Mouse (Mus musculus): ENCODE results near the gene Coa5. TPM values are rescaled to one million over a fixed set of nuclear protein-coding genes. Genes with fewer than 3 reads are reported as not detected.
A peak's percentile ranks its signal among the peaks of the same experiment; 100 is the strongest.

Coa5 gene
- polyA plus RNA-seq, 1 experiment from 2014 or later: 61.7 TPM

- no peaks in the 10 kb centered on the region for H3K27me3 ChIP-seq (ENCODE audit: low read depth, poor library complexity, severe bottlenecking)
- no peaks in the 10 kb centered on the region for H3K9me3 ChIP-seq (replicated peaks)
- DNase-seq (ENCODE audit: low spot score): no peak
- H3K4me1 ChIP-seq: no peaks in the 10 kb centered on the region
- H3K27ac ChIP-seq (replicated peaks): no peak overlapping the region
- no peak overlapping the region for H3K4me3 ChIP-seq
- 94% methylated on average over 1 of the region's 1 CpGs for WGBS
- H3K36me3 ChIP-seq: peaks cover 39% of the 10 kb centered on the region
These were observed 14.5 kb downstream of the Coa5 start for GRCm38 (mm10) chr1:37415394-37415793.

GRCm38 (mm10) chr1:37409647-37410046, 20.3 kb downstream of the Coa5 start:
- H3K27ac ChIP-seq (replicated peaks): no peak overlapping the region
- H3K9me3 ChIP-seq (replicated peaks): no peaks in the 10 kb centered on the region
- H3K27me3 ChIP-seq (ENCODE audit: low read depth, poor library complexity, severe bottlenecking): no peaks in the 10 kb centered on the region
- no peak for DNase-seq (ENCODE audit: low spot score)
- no peaks in the 10 kb centered on the region for H3K36me3 ChIP-seq
- H3K4me1 ChIP-seq: no peaks in the 10 kb centered on the region
- H3K4me3 ChIP-seq: no peak overlapping the region

DNA sequence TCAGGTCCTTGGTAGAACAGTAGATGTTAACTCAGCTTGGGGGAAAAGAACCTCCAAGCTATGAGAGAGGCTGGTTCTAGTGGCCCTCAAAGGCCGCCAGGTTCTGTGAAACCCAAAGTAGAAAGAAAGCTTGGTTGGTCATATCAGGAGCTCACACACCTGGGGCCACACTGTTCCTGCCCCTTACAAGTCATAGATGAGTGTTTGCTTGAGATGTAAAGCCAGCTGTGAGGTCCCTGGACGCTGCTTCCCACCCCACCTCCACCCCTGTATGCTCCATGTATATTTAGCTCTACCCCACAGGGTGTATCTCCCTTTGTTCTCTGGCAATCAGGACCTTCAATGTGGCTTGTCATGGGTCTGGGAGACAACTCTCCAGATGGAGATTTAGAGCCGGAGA, 21.2 kb downstream of the Coa5 start:
- Histone ChIP-seq H3K9me3 (replicated peaks) (no peaks in the 10 kb centered on the region), H3K27ac (replicated peaks) (no peak overlapping the region), H3K27me3 (ENCODE audit: low read depth, poor library complexity, severe bottlenecking) (no peaks in the 10 kb centered on the region), H3K36me3 (no peaks in the 10 kb centered on the region), H3K4me1 (no peaks in the 10 kb centered on the region), H3K4me3 (no peak overlapping the region)
- no peak for DNase-seq (ENCODE audit: low spot score)
- WGBS: 82% methylated on average over 3 of the region's 3 CpGs

GRCm38 (mm10) chr1:37408059-37408458, 21.8 kb downstream of the Coa5 start:
- no peak overlapping the region for H3K27ac ChIP-seq (replicated peaks)
- no peaks in the 10 kb centered on the region for H3K4me1 ChIP-seq
- no peaks in the 10 kb centered on the region for H3K9me3 ChIP-seq (replicated peaks)
- no peaks in the 10 kb centered on the region for H3K36me3 ChIP-seq
- DNase-seq (ENCODE audit: low spot score): no peak
- H3K27me3 ChIP-seq (ENCODE audit: low read depth, poor library complexity, severe bottlenecking): no peaks in the 10 kb centered on the region
- WGBS: 91% methylated on average over 8 of the region's 8 CpGs
- H3K4me3 ChIP-seq: no peak overlapping the region

DNA sequence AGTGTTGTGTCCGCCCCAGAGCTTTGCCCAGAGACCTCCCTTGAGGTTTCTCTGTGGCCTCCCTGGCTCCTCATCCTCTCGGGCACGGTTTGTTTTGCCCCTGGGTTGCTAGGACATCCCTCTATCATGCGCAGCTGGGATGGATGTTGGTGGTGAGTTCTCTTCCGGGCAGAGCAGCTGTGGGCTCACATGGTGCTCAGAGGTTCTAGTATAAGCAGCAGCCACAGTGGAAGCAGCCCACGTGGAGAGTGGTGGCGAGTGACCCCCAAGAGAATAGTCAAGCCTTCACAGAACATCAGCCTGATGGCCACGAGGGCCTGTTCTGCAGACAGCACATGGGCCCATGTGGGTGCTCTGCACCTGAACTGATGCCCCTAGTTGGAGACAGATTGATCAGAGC, 22.7 kb downstream of the Coa5 start:
- Histone ChIP-seq H3K4me3 (no peak overlapping the region), H3K36me3 (no peaks in the 10 kb centered on the region), H3K27ac (replicated peaks) (no peak overlapping the region), H3K4me1 (no peaks in the 10 kb centered on the region), H3K9me3 (replicated peaks) (no peaks in the 10 kb centered on the region), H3K27me3 (ENCODE audit: low read depth, poor library complexity, severe bottlenecking) (no peaks in the 10 kb centered on the region)
- WGBS: 79% methylated on average over 8 of the region's 8 CpGs
- no peak for DNase-seq (ENCODE audit: low spot score)

- Histone ChIP-seq H3K4me1 (no peaks in the 10 kb centered on the region), H3K27me3 (ENCODE audit: low read depth, poor library complexity, severe bottlenecking) (no peaks in the 10 kb centered on the region), H3K36me3 (no peaks in the 10 kb centered on the region), H3K27ac (replicated peaks) (no peak overlapping the region), H3K4me3 (no peak overlapping the region), H3K9me3 (replicated peaks) (no peaks in the 10 kb centered on the region)
- WGBS: 80% methylated on average over 2 of the region's 2 CpGs
- no peak for DNase-seq (ENCODE audit: low spot score)
These were observed 24.8 kb downstream of the Coa5 start for GRCm38 (mm10) chr1:37405137-37405536.

DNA sequence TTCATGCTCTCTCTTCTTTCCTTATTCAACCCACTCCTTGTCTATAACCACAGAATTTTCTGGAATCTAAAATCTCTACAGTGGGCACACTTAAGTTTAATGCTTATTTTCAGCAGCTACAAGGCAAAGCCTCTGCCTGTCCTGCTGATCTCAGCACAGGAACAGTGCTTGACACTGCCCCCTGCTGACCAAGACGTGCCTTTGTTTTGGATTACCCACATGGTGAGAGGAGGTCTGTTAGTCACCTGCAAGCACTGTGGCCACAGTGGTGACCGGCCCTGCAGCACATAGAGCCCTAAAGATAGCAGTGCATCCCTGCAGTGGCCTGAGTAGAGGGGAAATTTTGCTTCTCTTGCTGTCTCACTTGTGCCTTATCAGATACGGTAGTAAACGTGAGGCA, 28.2 kb downstream of the Coa5 start:
- peak; percentile 34 for DNase-seq (ENCODE audit: low spot score)
- Histone ChIP-seq H3K36me3 (0 out of 2 replicates have a peak, but pooled peaks cover 2% of the 10 kb centered on the region), H3K9me3 (replicated peaks) (no peaks in the 10 kb centered on the region), H3K27me3 (ENCODE audit: low read depth, poor library complexity, severe bottlenecking) (no peaks in the 10 kb centered on the region), H3K27ac (replicated peaks) (no peak overlapping the region), H3K4me1 (peaks cover 17% of the 10 kb centered on the region), H3K4me3 (no peak overlapping the region)
- 58% methylated on average over 4 of the region's 4 CpGs for WGBS

- no peaks in the 10 kb centered on the region for H3K9me3 ChIP-seq (replicated peaks)
- no peak for DNase-seq (ENCODE audit: low spot score)
- H3K36me3 ChIP-seq: 0 out of 2 replicates have a peak, but pooled peaks cover 7% of the 10 kb centered on the region
- H3K4me3 ChIP-seq: no peak overlapping the region
- peaks cover 19% of the 10 kb centered on the region for H3K4me1 ChIP-seq
- H3K27ac ChIP-seq (replicated peaks): peak overlapping the region; percentile 42; the same call in 1 of the 2 replicates
- H3K27me3 ChIP-seq (ENCODE audit: low read depth, poor library complexity, severe bottlenecking): no peaks in the 10 kb centered on the region
- 83% methylated on average over 8 of the region's 8 CpGs for WGBS
These were observed 30.2 kb downstream of the Coa5 start for GRCm38 (mm10) chr1:37399734-37400133.

DNA sequence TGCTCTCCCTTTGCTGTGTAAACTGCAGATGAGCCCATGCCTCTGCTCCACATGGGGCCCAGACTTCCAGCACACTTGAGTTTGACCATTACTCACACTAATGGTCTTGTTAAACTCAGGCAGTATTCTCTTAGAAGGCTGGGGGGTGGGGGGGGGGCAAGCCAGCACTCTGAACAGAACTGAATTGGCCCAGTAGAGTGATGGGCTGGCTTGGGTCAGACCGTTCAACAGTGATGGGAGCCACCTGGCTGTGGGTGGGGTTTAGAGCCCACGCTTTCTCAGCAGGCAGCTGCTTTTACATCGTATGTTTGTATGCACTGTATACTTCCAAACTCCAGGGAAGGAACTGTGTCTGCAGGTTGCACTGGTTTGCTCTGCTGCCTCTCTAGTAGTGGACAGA, 30.9 kb downstream of the Coa5 start:
- Histone ChIP-seq H3K4me1 (peaks cover 19% of the 10 kb centered on the region), H3K36me3 (0 out of 2 replicates have a peak, but pooled peaks cover 7% of the 10 kb centered on the region), H3K4me3 (no peak overlapping the region), H3K9me3 (replicated peaks) (no peaks in the 10 kb centered on the region), H3K27me3 (ENCODE audit: low read depth, poor library complexity, severe bottlenecking) (no peaks in the 10 kb centered on the region), H3K27ac (replicated peaks) (peak overlapping the region; percentile 69)
- 82% methylated on average over 3 of the region's 3 CpGs for WGBS
- DNase-seq (ENCODE audit: low spot score): no peak

DNA sequence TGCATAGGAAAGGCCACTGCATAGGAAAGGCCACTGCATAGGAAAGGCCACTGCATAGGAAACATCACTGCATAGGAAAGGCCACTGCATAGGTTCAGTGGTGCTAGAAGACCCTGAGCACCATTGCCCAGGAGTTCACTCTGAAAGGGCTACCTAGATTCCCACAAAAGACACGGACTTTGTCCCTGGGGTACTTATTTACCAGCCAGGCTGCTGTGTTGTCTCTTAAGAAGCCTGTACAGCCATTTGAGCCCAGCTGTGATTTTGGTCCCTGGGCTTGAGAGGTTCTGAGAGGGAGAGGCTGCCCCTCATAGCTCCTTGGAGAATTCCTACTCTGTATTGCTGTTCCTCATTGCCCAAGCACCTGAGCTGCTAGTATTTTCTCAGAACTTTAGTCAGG, 33.4 kb downstream of the Coa5 start:
- no peaks in the 10 kb centered on the region for H3K27me3 ChIP-seq (ENCODE audit: low read depth, poor library complexity, severe bottlenecking)
- 0 out of 2 replicates have a peak overlapping the region, but pooled peaks have one; percentile 63 for H3K27ac ChIP-seq (replicated peaks)
- DNase-seq (ENCODE audit: low spot score): no peak
- H3K36me3 ChIP-seq: 0 out of 2 replicates have a peak, but pooled peaks cover 13% of the 10 kb centered on the region
- 75% methylated on average over 1 of the region's 1 CpGs for WGBS
- no peak overlapping the region for H3K4me3 ChIP-seq
- peaks cover 19% of the 10 kb centered on the region for H3K4me1 ChIP-seq
- H3K9me3 ChIP-seq (replicated peaks): no peaks in the 10 kb centered on the region

- DNase-seq (ENCODE audit: low spot score): no peak
- H3K4me1 ChIP-seq: peaks cover 7% of the 10 kb centered on the region
- 89% methylated on average over 5 of the region's 5 CpGs for WGBS
- no peaks in the 10 kb centered on the region for H3K9me3 ChIP-seq (replicated peaks)
- no peak overlapping the region for H3K27ac ChIP-seq (replicated peaks)
- H3K36me3 ChIP-seq: 0 out of 2 replicates have a peak, but pooled peaks cover 10% of the 10 kb centered on the region
- H3K4me3 ChIP-seq: no peak overlapping the region
- no peaks in the 10 kb centered on the region for H3K27me3 ChIP-seq (ENCODE audit: low read depth, poor library complexity, severe bottlenecking)
These were observed 36.7 kb downstream of the Coa5 start for GRCm38 (mm10) chr1:37393174-37393573.

- no peak overlapping the region for H3K27ac ChIP-seq (replicated peaks)
- no peaks in the 10 kb centered on the region for H3K36me3 ChIP-seq
- no peaks in the 10 kb centered on the region for H3K9me3 ChIP-seq (replicated peaks)
- WGBS: 82% methylated on average over 7 of the region's 7 CpGs
- H3K4me1 ChIP-seq: no peaks in the 10 kb centered on the region
- no peak for DNase-seq (ENCODE audit: low spot score)
- H3K27me3 ChIP-seq (ENCODE audit: low read depth, poor library complexity, severe bottlenecking): no peaks in the 10 kb centered on the region
- H3K4me3 ChIP-seq: no peak overlapping the region
These were observed 43.4 kb downstream of the Coa5 start for GRCm38 (mm10) chr1:37386448-37386971.

DNA sequence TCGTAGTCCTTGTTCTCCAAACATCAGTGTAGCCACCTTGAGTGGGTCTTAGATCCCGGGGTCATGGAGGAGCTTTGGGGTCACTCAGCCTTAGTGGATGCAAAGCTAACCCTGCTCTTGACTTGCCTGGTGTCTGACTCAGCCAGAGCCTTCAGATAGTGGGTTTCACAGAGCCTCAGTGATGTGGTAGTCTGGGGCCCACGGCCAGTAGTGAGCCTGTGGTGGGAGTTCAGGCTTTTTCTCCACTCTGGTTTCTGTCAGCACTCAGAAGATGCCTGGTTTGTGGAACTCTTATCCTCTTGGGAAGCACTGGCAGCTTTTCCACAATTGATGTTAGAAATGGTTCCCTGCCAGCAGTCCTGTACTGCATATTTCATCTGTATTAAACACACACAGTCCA, 45.6 kb downstream of the Coa5 start:
- H3K36me3 ChIP-seq: peaks cover 10% of the 10 kb centered on the region

DNA sequence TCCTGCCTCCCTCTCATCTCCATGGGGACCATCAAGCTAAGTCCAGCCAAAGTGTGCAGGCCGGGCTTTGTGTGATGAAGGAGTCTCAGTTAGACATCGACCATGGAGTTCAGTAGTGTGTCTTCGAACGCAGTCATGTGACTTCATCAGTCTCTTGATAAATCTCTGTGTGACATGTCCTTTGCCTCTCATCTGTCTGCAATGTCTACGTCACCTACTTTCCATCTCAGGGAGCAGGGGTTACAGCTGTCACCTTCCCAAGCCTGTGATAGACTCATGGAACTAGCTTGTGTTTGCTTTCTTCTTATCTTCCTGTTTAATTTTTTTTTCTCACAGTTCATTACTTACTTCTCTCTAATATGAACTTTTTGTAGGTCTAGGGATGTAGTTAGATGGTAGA, 49.0 kb downstream of the Coa5 start:
- WGBS: 91% methylated on average over 5 of the region's 5 CpGs
- Histone ChIP-seq H3K4me1 (no peaks in the 10 kb centered on the region), H3K9me3 (replicated peaks) (no peaks in the 10 kb centered on the region)

More for the DNA sequence above, 45.6 kb downstream of the Coa5 start:
- H3K4me1 ChIP-seq: no peaks in the 10 kb centered on the region
- no peaks in the 10 kb centered on the region for H3K27me3 ChIP-seq (ENCODE audit: low read depth, poor library complexity, severe bottlenecking)
- no peaks in the 10 kb centered on the region for H3K9me3 ChIP-seq (replicated peaks)
- WGBS: 85% methylated on average over 3 of the region's 3 CpGs
- no peak for DNase-seq (ENCODE audit: low spot score)
- no peak overlapping the region for H3K27ac ChIP-seq (replicated peaks)
- H3K4me3 ChIP-seq: no peak overlapping the region

More for the DNA sequence above, 49.0 kb downstream of the Coa5 start:
- H3K27ac ChIP-seq (replicated peaks): no peak overlapping the region
- no peak for DNase-seq (ENCODE audit: low spot score)
- H3K4me3 ChIP-seq: no peak overlapping the region
- no peaks in the 10 kb centered on the region for H3K27me3 ChIP-seq (ENCODE audit: low read depth, poor library complexity, severe bottlenecking)
- H3K36me3 ChIP-seq: peaks cover 11% of the 10 kb centered on the region
